Mouse (Mus musculus) telencephalon, adult 2 months (tissue): ENCODE measurements around the gene Endod1.
A peak's percentile ranks its signal among the peaks of the same experiment; 100 is the strongest.
"Not testable (repeated sequence)": the region's sequence is repeated elsewhere in the genome, so short reads cannot be mapped to it uniquely, and the experiment has no call there.

Experiments
- DNase-seq: peaks from one replicate; pipeline ENCODE4 v3.0.0-alpha.2; 2011; ENCODE audit warnings: low read depth, low spot score

Gene Endod1

DNA sequence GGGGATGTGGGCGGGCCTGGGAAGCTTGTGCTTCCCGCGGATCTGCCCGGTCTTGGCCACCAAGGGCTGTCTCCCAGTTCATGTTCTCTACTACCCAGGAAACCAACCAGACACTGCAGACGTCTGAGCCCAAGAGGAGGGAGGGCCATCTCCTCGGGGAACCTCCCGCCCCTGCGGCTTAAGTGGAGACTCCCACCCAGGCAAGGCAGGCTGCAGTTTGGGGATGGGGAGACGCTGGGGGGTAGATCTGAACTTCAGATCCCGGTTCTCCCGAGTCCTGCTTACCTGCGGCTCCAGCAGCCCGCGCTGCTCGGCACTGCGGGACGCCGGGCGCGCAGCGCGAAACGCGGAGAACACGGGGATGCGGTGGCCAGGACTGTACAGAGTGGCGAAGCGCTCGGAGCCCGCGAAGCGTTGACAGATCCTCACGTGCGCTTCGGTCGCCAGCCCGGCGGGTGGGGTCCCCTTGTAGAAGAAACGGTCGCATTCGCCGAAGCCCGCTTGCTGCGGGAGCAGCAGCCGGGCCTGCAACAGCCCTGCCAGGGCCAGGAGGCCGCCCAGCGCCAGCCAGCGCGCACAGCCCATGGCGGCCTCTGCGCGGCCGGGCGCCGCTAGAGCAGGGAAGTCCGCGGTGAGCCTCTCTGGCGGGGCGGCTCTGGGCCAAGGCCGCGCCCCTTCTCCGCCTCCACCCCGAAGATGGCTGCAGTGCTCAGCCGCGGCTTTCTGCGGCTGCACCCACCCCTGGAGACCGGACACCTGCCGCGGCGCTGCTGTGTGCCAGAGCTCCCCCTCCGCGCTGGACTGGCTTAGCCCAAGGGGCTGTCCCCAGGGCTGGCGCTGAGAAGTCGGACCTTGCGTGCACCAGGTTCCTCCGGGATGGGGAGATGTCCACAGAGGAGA is 671 bp downstream of the Endod1 start:
- peak; percentile 58 for DNase-seq

DNA sequence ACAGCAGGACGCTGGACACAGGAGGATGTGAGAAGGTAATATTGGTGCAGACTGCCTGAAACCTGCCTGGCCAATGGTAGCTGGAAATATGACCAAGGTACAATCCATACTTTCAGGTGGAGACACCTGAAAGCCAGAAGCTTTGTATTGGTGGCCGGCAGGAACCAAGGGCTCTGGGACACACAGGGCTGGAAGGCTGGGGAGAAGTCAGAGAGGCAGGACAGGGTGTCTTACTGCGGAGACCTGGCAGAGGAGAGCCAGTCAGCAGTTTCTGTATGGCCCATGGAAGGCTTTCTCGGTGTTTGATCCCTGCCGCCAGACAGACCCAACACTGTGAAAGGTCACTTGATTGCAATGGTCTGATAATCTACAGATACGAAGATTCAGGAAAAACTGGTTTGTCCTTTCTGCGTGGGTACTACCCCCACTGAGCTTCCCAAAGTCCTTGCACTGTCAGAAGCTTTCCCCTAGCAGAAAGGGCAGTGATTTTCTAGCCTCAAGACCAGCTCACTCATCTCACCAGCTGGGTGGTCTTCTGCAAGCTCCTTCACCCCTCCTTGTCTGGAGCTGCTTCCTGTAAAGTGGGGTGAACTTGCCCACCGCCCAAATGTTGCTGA is 1.4 kb downstream of the Endod1 start:
- DNase-seq: no peak

DNA sequence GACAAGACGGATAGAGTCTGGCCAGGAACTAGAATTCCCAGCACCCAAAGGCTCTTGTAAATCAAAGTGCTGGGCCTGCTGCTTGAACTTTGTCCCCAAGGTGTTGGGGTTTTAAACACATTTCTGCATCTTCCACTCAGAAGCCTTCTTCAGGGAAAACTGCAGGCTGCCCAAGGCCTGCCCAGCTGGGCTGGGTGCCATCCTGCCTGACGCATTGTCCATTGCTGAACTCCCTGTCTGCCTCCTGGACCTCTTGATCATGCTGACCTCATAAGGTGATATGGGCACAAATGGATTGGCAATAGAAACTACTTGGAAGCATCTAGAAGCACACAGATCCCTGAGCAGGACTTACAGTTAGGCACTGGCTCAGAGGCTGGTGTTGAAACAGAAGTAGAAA is 3.2 kb downstream of the Endod1 start:
- no peak for DNase-seq

DNA sequence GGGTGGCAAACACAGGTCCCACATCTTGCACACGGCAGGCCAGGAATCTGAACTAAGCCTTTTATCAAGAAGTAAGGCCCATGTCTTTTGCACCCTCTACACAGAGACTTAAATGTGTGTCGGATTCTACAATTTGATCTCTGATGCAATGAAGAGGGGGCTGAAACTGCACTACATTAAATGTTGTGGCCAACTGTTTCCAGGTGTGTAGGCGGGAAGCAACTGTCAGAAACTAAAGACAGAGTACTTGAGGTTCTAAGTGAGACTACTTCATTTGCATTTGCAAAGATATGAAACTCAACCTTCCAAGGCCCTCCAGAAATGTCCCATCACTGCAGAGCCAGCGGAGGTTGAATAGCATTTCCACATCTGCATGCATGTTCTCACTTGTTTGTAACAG is 5.2 kb downstream of the Endod1 start:
- DNase-seq: no peak

DNA sequence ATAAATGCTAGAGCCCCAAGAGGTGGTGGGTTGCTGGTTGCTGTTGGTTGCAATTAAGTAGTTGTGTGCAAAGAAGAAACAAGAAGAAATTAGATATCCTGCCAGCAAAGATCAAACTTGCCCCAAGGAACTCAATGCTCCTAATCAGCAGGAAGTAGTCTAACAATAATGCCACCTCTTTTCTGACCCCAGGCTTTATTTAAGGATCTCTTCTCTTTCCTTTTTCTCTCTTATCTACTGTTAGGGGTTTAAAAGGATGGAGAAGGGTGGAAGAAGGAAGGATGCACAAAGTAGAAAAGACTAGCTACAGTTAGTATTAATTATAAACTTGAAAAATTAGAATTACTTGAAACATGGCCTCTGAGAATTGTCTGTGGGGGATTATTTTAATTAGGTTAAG is 8.9 kb downstream of the Endod1 start:
- no peak for DNase-seq

DNA sequence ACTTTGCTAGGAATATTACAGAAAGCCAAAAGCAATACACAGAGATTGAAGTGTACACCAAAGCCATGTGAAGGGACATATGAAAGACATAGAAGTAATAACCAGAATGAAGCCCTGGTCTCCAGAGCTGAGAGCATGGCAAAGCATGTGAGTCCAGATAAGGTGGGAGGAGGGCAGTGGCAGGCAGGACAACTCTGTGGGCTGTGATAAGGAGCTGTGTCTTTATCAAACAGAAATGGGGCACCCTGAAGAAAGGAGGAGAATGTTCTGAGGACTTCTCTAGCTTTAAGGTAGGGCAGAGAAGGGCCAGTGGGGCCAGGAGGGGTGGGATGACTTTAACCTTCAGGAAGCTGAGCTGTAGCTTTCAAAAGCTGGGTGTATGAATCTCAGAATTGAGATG is 12.0 kb downstream of the Endod1 start:
- DNase-seq: no peak

GRCm38 (mm10) chr9:14367850-14368249 is 13.5 kb downstream of the Endod1 start:
- DNase-seq: no peak

- no peak for DNase-seq
Measured at GRCm38 (mm10) chr9:14365481-14366125, 15.7 kb downstream of the Endod1 start.

- DNase-seq: no peak
Measured at GRCm38 (mm10) chr9:14364719-14365118, 16.6 kb downstream of the Endod1 start.

GRCm38 (mm10) chr9:14363540-14363939 is 17.8 kb downstream of the Endod1 start:
- no peak for DNase-seq

- no peak for DNase-seq
Measured at GRCm38 (mm10) chr9:14362068-14362768, 19.1 kb downstream of the Endod1 start.

DNA sequence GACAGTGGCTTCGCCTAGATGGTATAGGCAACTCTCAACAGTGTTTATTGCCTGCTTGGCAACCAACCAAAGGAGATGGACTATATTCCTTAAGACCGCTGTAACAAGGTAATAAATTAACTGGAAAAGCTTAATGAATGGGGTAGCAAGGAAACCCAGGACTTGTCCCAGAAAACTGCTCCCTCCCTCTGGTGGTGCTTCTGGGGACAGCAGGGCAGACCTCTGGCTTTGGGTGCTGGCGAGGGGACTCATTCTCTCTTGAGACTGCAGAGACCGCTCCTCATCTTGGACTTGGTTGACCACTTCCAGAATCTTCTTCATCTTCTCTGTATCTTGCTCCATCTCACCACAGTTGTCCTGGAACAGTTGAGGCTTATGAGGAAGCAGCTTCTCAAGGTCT is 24.3 kb downstream of the Endod1 start:
- no peak for DNase-seq

DNA sequence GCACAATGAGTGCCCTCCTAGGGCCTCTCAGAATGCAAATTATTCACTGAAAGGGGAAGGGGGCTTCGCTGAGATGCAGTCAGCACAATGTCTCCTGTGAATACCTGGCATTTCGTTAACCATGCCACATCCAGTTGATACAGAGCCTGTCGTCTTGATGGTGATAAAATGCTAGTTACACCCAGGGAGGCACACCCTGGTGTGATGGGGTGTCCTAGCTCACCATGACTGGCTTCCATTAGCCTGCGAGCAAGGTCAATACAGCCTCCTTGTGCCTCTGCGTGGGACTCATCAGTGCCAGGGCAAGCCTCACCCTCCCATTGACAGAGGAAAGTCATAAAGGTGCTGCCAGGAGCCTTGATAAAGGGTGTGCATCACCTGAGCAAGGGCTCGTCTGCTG is 26.5 kb downstream of the Endod1 start:
- no peak for DNase-seq

- no peak for DNase-seq
Measured at GRCm38 (mm10) chr9:14352337-14352736, 29.0 kb downstream of the Endod1 start.

DNA sequence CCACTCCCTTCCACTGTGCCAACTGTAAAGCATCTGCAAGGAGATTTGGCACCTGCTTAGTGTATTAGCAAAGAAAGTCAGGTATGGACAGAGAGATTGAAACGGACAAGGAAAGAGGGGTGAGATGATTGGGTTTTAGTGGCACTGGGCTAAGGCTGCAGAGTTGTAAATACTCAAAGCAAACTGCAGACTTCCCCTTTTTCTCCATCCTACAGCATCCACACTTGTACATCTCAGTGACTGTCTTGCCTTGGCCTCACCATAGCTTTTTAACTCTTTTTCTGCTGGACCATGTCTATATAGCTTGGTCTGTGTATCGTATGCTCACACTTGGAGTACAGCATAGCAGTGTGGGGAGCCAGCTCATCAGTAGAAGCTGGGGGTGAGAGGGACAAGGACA is 30.5 kb downstream of the Endod1 start:
- no peak for DNase-seq

- no peak for DNase-seq
Measured at GRCm38 (mm10) chr9:14349380-14349779, 31.9 kb downstream of the Endod1 start.

- no peak for DNase-seq
Measured at GRCm38 (mm10) chr9:14348416-14348815, 32.9 kb downstream of the Endod1 start.

GRCm38 (mm10) chr9:14345866-14346265 is 35.4 kb downstream of the Endod1 start:
- not testable (repeated sequence) for DNase-seq

GRCm38 (mm10) chr9:14342041-14342668 is 39.2 kb downstream of the Endod1 start:
- DNase-seq: no peak

GRCm38 (mm10) chr9:14338701-14339100 is 42.6 kb downstream of the Endod1 start:
- DNase-seq: no peak

DNA sequence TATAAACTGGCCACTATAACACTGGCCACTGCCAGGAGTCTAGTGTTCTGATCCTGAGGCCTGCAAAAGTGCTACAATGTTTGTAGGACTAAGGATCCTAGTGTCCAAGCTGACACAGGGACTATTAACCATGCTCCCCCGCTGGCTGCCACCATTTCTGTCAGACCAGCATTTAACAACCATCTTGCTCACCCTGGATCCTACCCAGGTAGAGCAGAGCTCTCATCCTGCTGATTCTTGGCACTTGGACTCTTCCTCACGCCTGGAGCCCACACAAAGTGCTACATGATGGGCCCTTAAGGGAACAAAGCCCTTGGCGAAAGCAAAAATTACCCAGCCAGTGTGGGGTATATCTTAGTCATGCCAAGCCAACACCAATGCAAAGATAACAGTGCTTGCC is 44.4 kb downstream of the Endod1 start:
- peak; percentile 9 for DNase-seq

DNA sequence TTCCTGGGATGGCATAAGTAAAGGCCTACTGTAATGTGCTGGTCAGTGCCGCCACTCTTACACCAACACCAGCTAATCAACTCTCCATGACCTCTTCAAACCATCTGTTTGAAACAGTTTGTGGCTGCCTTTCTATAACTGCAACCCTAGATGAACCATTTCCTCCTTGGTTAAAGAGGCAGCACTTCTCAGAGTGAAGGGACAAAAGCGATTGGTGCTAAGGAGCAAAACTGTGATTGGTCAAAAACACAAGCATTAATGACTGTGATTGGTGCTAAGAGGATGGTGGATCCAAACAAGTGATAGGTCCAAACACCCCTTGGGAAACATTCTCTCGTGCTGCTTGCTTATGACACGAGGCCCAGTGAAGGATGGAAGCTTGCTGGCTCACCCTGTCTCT is 45.5 kb downstream of the Endod1 start:
- no peak for DNase-seq
